Comparison of ENCODE assay signal across 8 mouse cellular contexts in genomic region chr8:128358406-128358755, GRCm38 (mm10). TPM values are rescaled to one million over a fixed set of nuclear protein-coding genes. Genes with fewer than 3 reads are reported as not detected.
DNase-seq lines count a peak whose midpoint lies in the region; ATAC-seq and TF ChIP-seq lines count a peak whose summit lies in the region.

TSS of gene Nrp1 (plus strand) at chr8:128358604.

- TF ChIP-seq EP300 in liver, postnatal 0 days (IDR thresholded peaks at IDR 0.05; ENCODE audit: low read depth) = no peak

- peak; percentile 2; the same call in 1 of the 2 replicates for ATAC-seq in forebrain, embryonic 11.5 days (replicated peaks; ENCODE audit: low FRiP score)
- ATAC-seq in heart, embryonic 16.5 days (replicated peaks; ENCODE audit: extremely low read depth, insufficient read depth, low FRiP score) = 0 out of 2 replicates have a peak, but pooled peaks have one; percentile 3
- no peak for ATAC-seq in liver, postnatal 0 days
- ATAC-seq in neural tube, embryonic 15.5 days (ENCODE audit: low FRiP score) = peak; percentile 40

- H3K27ac ChIP-seq in forebrain, embryonic 11.5 days (ENCODE audit: low read depth, low read length) = peak within 1 kb of the TSS; percentile 77
- H3K27ac ChIP-seq in heart, embryonic 16.5 days (ENCODE audit: low read length) = peak within 1 kb of the TSS; percentile 98
- peak within 1 kb of the TSS; percentile 72 for H3K27ac ChIP-seq in liver, postnatal 0 days (ENCODE audit: low read depth)
- H3K27ac ChIP-seq in neural tube, embryonic 15.5 days (replicated peaks) = peak within 1 kb of the TSS; percentile 96

- peak within 1 kb of the TSS; percentile 99 for H3K4me2 ChIP-seq in forebrain, embryonic 11.5 days (ENCODE audit: low read depth, low read length, severe bottlenecking)
- H3K4me2 ChIP-seq in heart, embryonic 16.5 days (ENCODE audit: low read depth, low read length) = peak within 1 kb of the TSS; percentile 75
- peak within 1 kb of the TSS; percentile 86 for H3K4me2 ChIP-seq in liver, postnatal 0 days (ENCODE audit: low read depth, low read length)
- peak within 1 kb of the TSS; percentile 99 for H3K4me2 ChIP-seq in neural tube, embryonic 15.5 days

- DNase-seq in 416B (ENCODE audit: low read depth) (peak; percentile 64), NIH3T3 (ENCODE audit: low read depth) (peak; percentile 67)
- peak; percentile 73 for DNase-seq in forebrain, embryonic 11.5 days (ENCODE audit: low spot score)
- peak; percentile 59 to 72 for DNase-seq in kidney, postnatal 4 days
- DNase-seq in liver, postnatal 0 days = no peak
- peak; percentile 70 for DNase-seq in thymus, postnatal 4 days

- peak within 1 kb of the TSS; percentile 69 for H3K9ac ChIP-seq in forebrain, embryonic 11.5 days (ENCODE audit: low read length)
- H3K9ac ChIP-seq in heart, embryonic 16.5 days (ENCODE audit: low read length) = peak within 1 kb of the TSS; percentile 99
- peak within 1 kb of the TSS; percentile 55 for H3K9ac ChIP-seq in liver, postnatal 0 days (replicated peaks)
- H3K9ac ChIP-seq in neural tube, embryonic 15.5 days (replicated peaks) = peak within 1 kb of the TSS; percentile 83

- no peaks in the 10 kb centered on the region for H3K9me3 ChIP-seq in forebrain, embryonic 11.5 days (ENCODE audit: control insufficient read depth, low read length)
- H3K9me3 ChIP-seq in heart, embryonic 16.5 days (replicated peaks; ENCODE audit: control insufficient read depth, low read length) = no peaks in the 10 kb centered on the region
- no peaks in the 10 kb centered on the region for H3K9me3 ChIP-seq in liver, postnatal 0 days (ENCODE audit: low read length)
- H3K9me3 ChIP-seq in neural tube, embryonic 15.5 days (replicated peaks) = no peaks in the 10 kb centered on the region

- no peaks in the 10 kb centered on the region for H3K36me3 ChIP-seq in forebrain, embryonic 11.5 days (ENCODE audit: control insufficient read depth, insufficient read depth, low read length)
- H3K36me3 ChIP-seq in heart, embryonic 16.5 days (ENCODE audit: control insufficient read depth, insufficient read depth) = no peaks in the 10 kb centered on the region
- H3K36me3 ChIP-seq in liver, postnatal 0 days (replicated peaks; ENCODE audit: insufficient read depth, low read length) = no peaks in the 10 kb centered on the region
- H3K36me3 ChIP-seq in neural tube, embryonic 15.5 days = no peaks in the 10 kb centered on the region

- H3K27me3 ChIP-seq in forebrain, embryonic 11.5 days (ENCODE audit: control insufficient read depth, insufficient read depth, low read length) = peaks cover 12% of the 10 kb centered on the region; the same call in 1 of the 2 replicates
- no peaks in the 10 kb centered on the region for H3K27me3 ChIP-seq in heart, embryonic 16.5 days (ENCODE audit: control insufficient read depth, insufficient read depth, low read length)
- H3K27me3 ChIP-seq in liver, postnatal 0 days (ENCODE audit: insufficient read depth, low read length) = peaks cover 22% of the 10 kb centered on the region
- H3K27me3 ChIP-seq in neural tube, embryonic 15.5 days (replicated peaks) = no peaks in the 10 kb centered on the region

- under 1% methylated on average over 21 of the region's 21 CpGs for WGBS in forebrain, embryonic 11.5 days
- under 1% methylated on average over 21 of the region's 21 CpGs for WGBS in heart, embryonic 16.5 days
- under 1% methylated on average over 21 of the region's 21 CpGs for WGBS in liver, postnatal 0 days (ENCODE audit: insufficient replicate concordance)
- WGBS in neural tube, embryonic 15.5 days = under 1% methylated on average over 21 of the region's 21 CpGs

- peaks cover 10% of the 10 kb centered on the region for H3K4me1 ChIP-seq in forebrain, embryonic 11.5 days (replicated peaks; ENCODE audit: control insufficient read depth, insufficient read depth, low read length)
- H3K4me1 ChIP-seq in heart, embryonic 16.5 days (ENCODE audit: control insufficient read depth, insufficient read depth, low read length) = peaks cover 15% of the 10 kb centered on the region
- H3K4me1 ChIP-seq in liver, postnatal 0 days (ENCODE audit: insufficient read depth) = peaks cover 6% of the 10 kb centered on the region; the same call in 1 of the 2 replicates
- peaks cover 34% of the 10 kb centered on the region for H3K4me1 ChIP-seq in neural tube, embryonic 15.5 days

- peak within 1 kb of the TSS; percentile 55 for H3K4me3 ChIP-seq in forebrain, embryonic 11.5 days (ENCODE audit: low read depth, low read length)
- H3K4me3 ChIP-seq in heart, embryonic 16.5 days (ENCODE audit: low read length) = peak within 1 kb of the TSS; percentile 92
- peak within 1 kb of the TSS; percentile 52 for H3K4me3 ChIP-seq in liver, postnatal 0 days (ENCODE audit: low read depth, low read length)
- H3K4me3 ChIP-seq in neural tube, embryonic 15.5 days (replicated peaks) = peak within 1 kb of the TSS; percentile 66

- TF ChIP-seq CTCF in liver, postnatal 0 days (IDR thresholded peaks at IDR 0.05; ENCODE audit: low read depth) = no peak

RNA-seq across cellular contexts. Expression of gene Nrp1, which starts in this region (rescaled TPM):
- 28.0 and 28.3 TPM in 2 replicates for polyA plus RNA-seq in forebrain, embryonic 11.5 days (2014; fragmentation: Nextera tagmentation; extraction: Ambion mirVana)
- polyA plus RNA-seq in heart, embryonic 16.5 days (2015; fragmentation: Nextera tagmentation; extraction: Ambion mirVana) = 159 and 160 TPM in 2 replicates
- polyA plus RNA-seq in liver, postnatal 0 days (2015; fragmentation: Nextera tagmentation; extraction: Ambion mirVana) = 8.6 and 8.7 TPM in 2 replicates
- 107 and 117 TPM in 2 replicates for polyA plus RNA-seq in neural tube, embryonic 15.5 days (2015; fragmentation: Nextera tagmentation; extraction: Ambion mirVana)
